Mouse (Mus musculus): Measurements from ENCODE around the gene Magoh. TPM values are rescaled to one million over a fixed set of nuclear protein-coding genes. Genes with fewer than 3 reads are reported as not detected.

Gene Magoh
- polyA plus RNA-seq, 1 experiment from 2014 or later, result 224 TPM

Other genes starting within 250 kb of the Magoh start
- gene Dmrtb1, start 195.5 kb upstream of the Magoh start, polyA plus RNA-seq (2014; fragmentation: Nextera tagmentation; extraction: Ambion mirVana), result not detected in 2 replicates
- gene Lrp8, start 77.5 kb upstream of the Magoh start, polyA plus RNA-seq (2014; fragmentation: Nextera tagmentation; extraction: Ambion mirVana), result 5.3 and 5.9 TPM in 2 replicates
- 89.2 and 90.7 TPM in 2 replicates for gene 0610037L13Rik, start 10.1 kb downstream of the Magoh start, polyA plus RNA-seq (2014; fragmentation: Nextera tagmentation; extraction: Ambion mirVana)
- 52.8 and 63.7 TPM in 2 replicates for gene Cpt2, start 43.9 kb downstream of the Magoh start, polyA plus RNA-seq (2014; fragmentation: Nextera tagmentation; extraction: Ambion mirVana)
- gene Slc1a7, start 88.6 kb downstream of the Magoh start, polyA plus RNA-seq (2014; fragmentation: Nextera tagmentation; extraction: Ambion mirVana), result not detected in 2 replicates
- gene Podn, start 216.7 kb downstream of the Magoh start, polyA plus RNA-seq (2014; fragmentation: Nextera tagmentation; extraction: Ambion mirVana), result 0.40 and 0.92 TPM in 2 replicates